Mouse (Mus musculus): ENCODE measurements around the gene Dazap2.

Dazap2 gene

GRCm38 (mm10) chr15:100639972-100640750 is 25.0 kb downstream of the Dazap2 start:
- no peak for DNase-seq

- peak; percentile 36 to 71 for DNase-seq
These were observed 26.2 kb downstream of the Dazap2 start for GRCm38 (mm10) chr15:100641226-100641810.

- DNase-seq = no peak
These were observed 27.3 kb downstream of the Dazap2 start for GRCm38 (mm10) chr15:100642451-100642850.

GRCm38 (mm10) chr15:100646161-100646560 is 31.0 kb downstream of the Dazap2 start:
- DNase-seq = no peak

GRCm38 (mm10) chr15:100650111-100650510 is 35.0 kb downstream of the Dazap2 start:
- no peak for DNase-seq

GRCm38 (mm10) chr15:100651610-100652009 is 36.5 kb downstream of the Dazap2 start:
- no peak for DNase-seq

GRCm38 (mm10) chr15:100654271-100654670 is 39.1 kb downstream of the Dazap2 start:
- DNase-seq = no peak

DNA sequence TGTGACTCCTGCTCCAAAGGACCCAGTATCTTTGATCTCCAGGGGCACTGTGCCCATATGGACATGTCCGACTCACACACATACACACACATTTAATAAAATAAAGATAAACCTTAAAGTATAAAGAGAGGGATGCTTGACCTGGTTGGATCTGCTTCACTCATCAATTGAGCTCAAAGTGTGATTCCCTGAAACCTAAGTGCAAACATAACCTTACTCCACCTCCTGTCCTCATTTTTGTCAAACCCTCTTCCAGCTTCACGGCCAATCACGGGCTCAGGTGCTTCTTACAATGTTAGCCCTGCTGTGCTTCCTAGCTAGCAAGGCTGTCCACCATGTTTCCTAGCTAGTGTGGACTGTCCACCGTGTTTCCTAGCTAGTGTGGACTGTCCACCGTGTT is 40.1 kb downstream of the Dazap2 start:
- no peak for DNase-seq

DNA sequence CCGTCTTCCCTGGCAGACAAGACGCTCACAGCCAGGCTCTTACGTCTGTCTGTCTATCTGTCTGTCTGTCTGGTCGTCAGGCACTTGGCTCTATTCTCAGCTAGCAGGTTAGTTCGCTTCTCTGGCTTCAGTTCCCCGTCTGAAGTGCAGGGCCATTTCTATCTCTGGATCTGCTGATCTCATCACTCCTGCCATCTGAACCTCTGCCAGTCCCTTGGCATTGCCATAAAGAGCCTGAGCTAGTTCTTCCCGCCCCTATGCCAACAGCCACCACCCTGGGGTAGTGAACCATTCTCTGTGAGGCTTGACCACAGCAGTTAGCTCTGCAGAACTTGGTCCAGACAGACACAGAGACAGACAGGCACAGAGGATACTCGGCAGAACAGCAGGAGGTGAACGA is 45.2 kb downstream of the Dazap2 start:
- DNase-seq = peak; percentile 73 to 81

GRCm38 (mm10) chr15:100660805-100661204 is 45.7 kb downstream of the Dazap2 start:
- no peak for DNase-seq

- DNase-seq = no peak
These were observed 49.7 kb downstream of the Dazap2 start for GRCm38 (mm10) chr15:100664813-100665274.

GRCm38 (mm10) chr15:100665411-100666218 is 50.5 kb downstream of the Dazap2 start:
- no peak for DNase-seq

GRCm38 (mm10) chr15:100666219-100666696 is 51.1 kb downstream of the Dazap2 start:
- DNase-seq = no peak

GRCm38 (mm10) chr15:100666851-100667250 is 51.7 kb downstream of the Dazap2 start:
- no peak for DNase-seq

DNA sequence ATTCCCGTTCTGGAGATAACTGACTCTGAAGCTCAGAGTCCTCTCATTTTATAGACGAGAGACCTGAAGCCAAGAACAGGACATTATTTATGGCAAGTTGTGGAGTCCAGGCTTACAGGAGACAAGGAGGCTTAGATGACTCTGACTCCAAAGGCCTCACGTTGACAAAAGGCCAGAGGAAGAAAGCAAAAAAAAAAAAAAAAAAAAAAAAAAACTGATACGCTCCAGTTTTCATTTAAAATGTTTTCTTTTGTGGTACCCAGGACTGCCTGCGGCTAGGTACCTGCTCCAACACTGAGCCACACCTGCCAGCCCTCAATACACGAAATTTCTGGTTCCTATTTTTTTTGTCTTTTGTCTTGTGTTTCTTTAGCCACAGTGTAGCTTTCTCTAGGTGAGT is 52.3 kb downstream of the Dazap2 start:
- DNase-seq = no peak

- DNase-seq = no peak
These were observed 52.9 kb downstream of the Dazap2 start for GRCm38 (mm10) chr15:100667871-100668545.

- DNase-seq = no peak
These were observed 54.2 kb downstream of the Dazap2 start, which contains the start of gene Bin2 for GRCm38 (mm10) chr15:100669337-100669736. Gene Bin2, minus strand, starts transcription at chr15:100669553.

DNA sequence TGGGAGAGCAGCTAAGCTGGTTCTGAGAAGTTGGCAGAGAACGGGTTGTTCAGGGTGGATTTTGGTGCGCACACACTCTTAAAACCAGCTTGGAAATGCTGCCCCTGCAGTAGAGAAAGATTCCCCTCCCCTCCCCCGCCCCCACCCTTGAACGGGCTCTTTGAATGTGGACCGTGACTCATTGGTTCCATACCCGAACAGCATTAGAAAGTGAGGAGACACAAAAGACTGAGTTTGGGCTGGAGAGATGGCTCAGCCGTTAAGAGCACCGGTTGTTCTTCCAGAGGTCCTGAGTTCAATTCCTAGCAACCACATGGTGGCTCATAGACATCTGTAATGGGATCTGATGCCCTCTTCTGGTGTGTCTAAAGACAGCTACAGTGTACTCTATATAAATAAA is 54.9 kb downstream of the Dazap2 start:
- DNase-seq = no peak
